Mouse (Mus musculus): ENCODE data around the gene Rtn2.

DNA sequence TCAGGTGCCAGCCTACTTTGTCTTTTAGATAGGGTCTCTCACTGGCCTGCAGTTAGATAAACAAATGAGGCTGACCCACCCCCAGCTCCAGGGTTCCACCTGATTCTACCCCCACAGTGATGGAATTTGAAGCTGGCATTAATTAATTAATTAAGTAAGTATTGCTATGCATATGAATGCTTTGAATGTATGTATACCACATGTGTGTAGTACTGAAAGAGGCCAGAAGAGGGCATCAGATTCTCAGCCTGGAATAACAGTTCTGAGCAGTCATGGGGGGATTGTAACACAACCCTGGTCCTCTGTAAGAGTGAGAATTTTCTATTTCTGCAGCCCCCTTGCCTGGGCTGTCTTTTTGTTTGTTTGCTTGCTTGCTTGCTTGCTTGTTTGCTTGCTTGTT lies 46.0 kb downstream of the Rtn2 start:
- no peak for TF ChIP-seq POLR2A (IDR thresholded peaks at IDR 0.05; ENCODE audit: control insufficient read depth, extremely low read depth, insufficient read depth, low read length, poor library complexity)
- no peak for TF ChIP-seq CTCF (IDR thresholded peaks at IDR 0.05; ENCODE audit: borderline replicate concordance, control insufficient read depth, extremely low read depth, insufficient read depth, low read length, poor library complexity)

All from thymus, adult 2 months (tissue).